Mouse (Mus musculus) thymus, adult 2 months (tissue): Measurements from ENCODE around the gene Stx2.

Source experiments
- CTCF ChIP-seq: fragments of 200-500 bp; IDR thresholded peaks from 2 replicates; pipeline ENCODE4 v1.5.1; 2012; ENCODE audit warnings: mild to moderate bottlenecking, control low read depth, low read length, moderate library complexity, borderline replicate concordance; ENCODE audit not compliant: control insufficient read depth, poor library complexity, insufficient read depth; ENCODE audit errors: extremely low read depth
- POLR2A ChIP-seq: fragments of 200-500 bp; IDR thresholded peaks from 2 replicates; pipeline ENCODE4 v1.6.1; 2012; ENCODE audit warnings: mild to moderate bottlenecking, low read length, control low read depth, moderate library complexity; ENCODE audit not compliant: control insufficient read depth, poor library complexity, insufficient read depth; ENCODE audit errors: extremely low read depth

- TF ChIP-seq POLR2A: no peak
- TF ChIP-seq CTCF: no peak
Measured at GRCm38 (mm10) chr5:129016370-129016769, 8.0 kb upstream of the Stx2 start.
